Mouse (Mus musculus) thymus, postnatal 36 days (tissue): ENCODE measurements around the gene Apba1.

Experiments used
- DNase-seq, 2 experiments: peaks; one replicate each; pipeline ENCODE4 v3.0.0; 2022; ENCODE audit warnings: mixed read lengths in 2 of 2

Apba1 gene

DNA sequence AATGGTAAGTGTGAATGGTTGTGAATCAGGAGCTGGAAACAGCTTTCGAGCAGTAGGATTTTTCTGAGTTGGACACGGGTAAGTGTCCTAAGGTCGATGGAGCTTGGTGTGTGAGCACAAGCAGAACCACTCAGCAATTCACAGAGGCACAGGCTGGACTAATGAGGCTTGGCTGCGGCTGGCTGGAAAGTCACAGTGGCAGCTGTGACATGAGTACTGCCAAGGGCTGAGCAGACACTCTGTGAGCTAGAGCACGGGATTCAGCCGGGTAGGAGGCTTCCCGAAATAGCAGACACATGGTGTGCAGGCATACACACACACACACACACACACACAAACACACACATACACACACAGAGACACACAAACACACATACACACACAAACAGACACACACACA, 121.2 kb downstream of the Apba1 start:
- no peak for DNase-seq

DNA sequence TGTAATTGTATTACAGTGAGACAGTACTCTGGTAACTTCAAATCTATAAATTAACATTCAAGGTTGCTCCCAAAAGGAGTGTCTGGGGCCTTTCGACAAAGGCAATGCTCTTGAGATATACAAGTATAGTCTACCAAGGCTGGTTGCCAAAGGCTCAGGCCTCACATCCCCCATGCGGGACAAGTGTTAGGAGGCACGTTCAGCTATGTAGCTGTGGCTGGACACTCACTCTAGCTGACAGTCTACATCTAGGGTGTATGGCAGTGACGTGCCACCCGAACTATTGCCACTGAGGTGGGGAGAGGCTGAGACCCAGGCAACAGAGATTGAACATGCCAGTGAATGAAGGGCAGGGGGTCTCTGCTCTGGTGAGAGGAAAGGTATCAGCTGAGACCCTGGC, 127.5 kb downstream of the Apba1 start:
- DNase-seq, result no peak

DNA sequence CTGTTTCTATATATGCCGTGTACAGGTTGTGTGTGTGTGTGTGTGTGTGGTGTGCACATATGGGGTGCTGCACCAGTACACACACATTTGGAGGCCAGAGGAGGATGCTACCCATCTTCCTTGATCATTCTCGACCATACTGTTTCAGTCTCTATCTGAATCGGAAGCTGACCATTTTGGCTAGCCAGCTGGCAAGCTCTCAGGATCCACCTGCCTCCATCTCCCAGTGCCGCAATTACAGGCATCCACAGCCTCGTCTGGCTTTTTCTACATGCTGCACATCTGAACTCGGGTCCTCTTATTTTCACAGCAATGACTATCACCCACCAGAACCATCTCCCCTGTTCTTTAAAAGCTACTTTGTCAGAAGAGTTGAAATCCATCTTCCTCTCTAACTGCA, 132.7 kb downstream of the Apba1 start:
- DNase-seq, result no peak

DNA sequence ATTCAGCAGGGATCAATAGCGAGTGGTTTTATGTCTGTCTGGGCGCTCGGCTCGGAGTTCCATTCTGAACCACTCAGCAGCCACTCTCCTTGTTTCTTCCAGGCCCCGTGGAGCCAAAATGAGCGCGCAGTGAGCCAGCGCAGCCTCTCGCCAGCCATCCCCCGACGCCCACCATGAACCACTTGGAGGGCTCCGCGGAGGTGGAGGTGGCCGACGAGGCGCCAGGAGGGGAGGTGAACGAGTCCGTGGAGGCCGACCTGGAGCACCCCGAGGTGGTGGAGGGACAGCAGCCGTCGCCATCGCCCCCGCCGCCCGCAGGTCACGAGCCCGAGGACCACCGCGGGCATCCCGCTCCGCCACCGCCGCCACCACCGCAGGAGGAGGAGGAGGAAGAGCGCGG, 133.9 kb downstream of the Apba1 start:
- no peak for DNase-seq

DNA sequence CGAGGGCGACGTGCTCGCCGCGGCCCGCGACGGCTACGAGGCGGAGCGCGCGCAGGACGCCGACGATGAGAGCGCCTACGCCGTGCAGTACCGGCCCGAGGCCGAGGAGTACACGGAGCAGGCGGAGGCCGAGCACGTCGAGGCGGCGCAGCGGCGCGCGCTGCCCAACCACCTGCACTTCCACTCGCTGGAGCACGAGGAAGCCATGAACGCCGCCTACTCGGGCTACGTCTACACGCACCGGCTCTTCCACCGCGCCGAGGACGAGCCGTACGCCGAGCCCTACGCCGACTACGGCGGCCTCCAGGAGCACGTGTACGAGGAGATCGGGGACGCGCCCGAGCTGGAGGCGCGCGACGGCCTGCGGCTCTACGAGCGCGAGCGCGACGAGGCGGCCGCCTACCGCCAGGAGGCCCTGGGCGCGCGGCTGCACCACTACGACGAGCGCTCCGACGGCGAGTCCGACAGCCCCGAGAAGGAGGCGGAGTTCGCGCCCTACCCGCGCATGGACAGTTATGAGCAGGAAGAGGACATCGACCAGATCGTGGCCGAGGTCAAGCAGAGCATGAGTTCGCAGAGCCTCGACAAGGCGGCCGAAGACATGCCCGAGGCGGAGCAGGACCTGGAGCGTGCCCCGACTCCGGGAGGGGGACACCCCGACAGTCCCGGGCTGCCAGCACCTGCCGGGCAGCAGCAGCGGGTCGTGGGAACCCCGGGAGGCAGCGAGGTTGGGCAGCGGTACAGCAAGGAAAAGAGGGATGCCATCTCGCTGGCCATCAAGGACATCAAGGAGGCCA, 134.6 kb downstream of the Apba1 start:
- peak in 1 of 2 experiments; percentile 13 for DNase-seq

DNA sequence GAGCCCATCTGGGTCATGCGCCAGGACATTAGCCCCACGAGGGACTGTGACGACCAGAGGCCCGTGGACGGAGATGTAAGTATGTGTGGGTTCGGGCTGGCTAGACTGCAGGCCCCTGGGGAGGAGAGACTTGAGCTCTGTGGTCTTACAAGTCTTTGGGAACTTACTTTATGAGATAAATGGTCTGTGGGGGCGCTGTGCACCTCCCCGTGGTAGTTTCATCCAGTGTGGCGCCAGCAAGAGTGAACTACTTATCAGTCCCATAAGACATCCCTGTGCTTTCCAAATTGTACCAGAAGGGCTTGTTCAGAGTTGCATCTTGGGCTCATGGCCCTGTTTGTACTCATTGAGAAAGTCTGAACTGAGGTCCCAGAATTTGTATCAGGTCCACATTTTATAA, 135.3 kb downstream of the Apba1 start:
- no peak for DNase-seq

DNA sequence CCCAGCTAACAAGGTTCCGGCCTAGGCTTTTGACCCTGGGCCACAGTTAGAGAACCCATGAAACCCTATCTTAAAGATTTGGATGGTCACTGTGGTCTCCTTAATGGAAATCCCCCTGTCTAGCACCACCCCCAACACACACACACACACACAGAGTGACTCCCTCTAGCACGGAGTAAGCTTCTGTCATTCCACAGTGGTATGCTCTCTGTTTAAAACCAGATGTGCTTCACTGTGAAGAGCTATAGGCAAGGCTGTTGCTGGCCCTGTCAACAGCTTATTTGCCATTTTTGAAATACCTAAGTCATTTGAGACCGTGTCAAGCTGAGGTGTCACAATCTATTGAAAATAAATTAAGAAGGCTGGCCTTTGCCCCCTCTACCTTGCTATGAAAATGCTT, 136.1 kb downstream of the Apba1 start:
- no peak for DNase-seq

DNA sequence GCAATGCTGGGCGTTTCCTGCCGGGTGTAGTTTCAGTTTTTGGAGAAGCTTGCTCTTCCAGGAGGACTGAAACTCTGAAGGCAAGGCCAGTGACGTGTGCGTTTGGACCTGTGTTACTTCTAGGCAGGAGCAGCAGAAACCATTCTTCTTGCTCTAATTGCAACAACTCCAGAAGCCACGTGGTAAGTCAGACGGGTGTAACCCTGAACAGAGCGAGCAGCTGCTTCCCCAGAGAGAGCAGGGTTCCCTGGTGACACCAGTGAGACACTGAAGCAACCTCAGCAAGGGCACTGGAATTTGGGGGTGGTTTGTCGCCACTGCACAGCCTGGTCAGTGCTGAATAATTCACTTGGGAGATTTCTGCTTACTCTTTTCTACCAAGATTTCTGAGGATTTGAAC, 138.2 kb downstream of the Apba1 start:
- no peak for DNase-seq

DNA sequence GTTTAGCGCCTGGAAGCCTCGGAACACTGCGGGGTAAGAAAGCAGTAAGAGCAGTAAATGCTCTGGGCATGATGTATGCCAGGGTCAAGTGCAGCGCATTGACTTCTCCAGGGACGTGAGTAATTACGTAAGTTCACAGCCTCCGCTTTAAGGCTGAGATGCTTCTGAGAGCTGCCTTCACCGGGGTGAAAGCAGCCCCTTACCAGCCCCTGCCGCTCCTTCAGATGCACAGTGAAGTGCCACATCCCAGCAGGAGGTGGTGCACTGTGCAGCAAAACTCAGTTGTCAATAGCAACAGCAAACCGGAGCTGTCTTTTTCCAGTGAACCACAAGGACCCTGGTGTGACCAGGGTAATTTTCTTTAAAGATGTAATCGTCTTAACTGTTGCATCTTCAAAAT, 139.8 kb downstream of the Apba1 start:
- DNase-seq, result no peak

DNA sequence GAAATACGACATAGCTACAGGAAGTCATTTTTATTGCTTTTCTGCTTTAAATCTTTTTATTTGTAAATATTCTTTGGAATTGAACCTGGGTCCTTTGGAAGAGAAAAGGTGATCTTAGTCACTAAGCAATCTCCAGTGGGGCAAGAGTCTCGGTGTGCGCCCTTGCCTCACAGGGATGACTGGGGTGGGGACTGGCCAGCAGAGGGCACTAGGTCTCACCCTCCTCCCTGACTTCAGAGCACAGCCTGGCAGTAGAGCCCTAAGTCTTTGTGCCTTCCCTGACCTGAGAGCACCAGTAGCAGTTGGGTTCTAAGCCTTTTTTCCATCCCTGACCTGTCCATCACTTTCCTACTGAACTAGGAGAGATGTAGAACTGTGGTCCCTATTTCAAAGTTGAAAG, 142.5 kb downstream of the Apba1 start:
- no peak for DNase-seq

DNA sequence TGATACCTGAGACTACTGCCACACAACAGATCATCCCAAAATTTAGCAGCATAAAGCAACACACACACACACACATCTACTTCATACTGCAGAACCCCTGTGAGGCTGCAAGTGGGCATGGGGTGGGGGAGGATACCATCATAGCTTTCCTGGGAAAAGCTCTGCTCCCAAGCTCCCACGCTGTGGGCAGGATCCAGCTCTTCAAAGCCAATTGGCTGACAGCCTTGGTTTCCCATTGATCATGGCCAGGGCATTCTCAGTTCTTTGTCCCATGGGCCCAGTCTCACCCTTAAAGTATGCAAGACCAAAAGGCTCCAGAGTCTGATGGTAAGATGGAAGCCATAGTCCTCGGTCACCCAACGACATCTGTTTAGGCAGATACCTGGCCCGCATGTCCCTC, 143.1 kb downstream of the Apba1 start:
- DNase-seq, result no peak

DNA sequence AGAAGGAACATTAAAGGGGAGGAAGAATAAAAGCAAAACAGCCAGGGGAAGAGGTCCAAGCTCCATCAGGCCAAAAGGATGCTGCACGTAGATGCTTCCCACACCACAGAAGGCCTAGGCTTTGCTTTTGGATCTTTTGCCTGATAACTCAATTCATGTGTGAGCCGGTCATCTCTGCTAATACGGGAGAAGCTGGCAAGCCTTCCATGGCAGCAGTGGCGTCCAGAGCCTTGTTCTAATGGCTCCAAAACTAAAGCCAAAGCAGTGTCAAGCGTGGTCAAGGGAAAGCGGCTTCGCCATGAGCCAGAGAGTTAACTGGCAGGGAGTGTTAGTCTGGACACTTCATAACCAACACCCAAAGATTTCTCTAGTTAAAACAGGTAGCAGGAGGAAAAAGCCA, 144.4 kb downstream of the Apba1 start:
- DNase-seq, result no peak

DNA sequence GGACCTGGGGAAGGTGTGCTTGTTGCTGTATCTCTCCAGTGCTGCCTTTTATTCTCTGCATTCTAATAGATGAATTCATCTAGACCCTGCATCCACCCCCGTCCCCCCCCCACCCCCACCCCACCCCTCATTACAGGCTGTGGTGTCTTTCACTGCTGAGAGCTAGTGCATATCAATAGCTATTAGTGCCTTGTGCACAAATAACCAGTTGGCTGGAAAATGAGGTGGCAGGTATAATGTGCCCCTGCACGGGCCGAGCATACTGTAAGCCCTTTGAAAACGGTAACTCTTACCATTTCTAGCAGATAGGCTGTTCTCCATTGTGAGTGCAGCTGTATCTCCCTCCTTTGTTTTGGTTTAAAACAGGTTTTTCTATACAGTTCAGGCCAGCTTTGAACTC, 146.2 kb downstream of the Apba1 start:
- DNase-seq, result no peak

DNA sequence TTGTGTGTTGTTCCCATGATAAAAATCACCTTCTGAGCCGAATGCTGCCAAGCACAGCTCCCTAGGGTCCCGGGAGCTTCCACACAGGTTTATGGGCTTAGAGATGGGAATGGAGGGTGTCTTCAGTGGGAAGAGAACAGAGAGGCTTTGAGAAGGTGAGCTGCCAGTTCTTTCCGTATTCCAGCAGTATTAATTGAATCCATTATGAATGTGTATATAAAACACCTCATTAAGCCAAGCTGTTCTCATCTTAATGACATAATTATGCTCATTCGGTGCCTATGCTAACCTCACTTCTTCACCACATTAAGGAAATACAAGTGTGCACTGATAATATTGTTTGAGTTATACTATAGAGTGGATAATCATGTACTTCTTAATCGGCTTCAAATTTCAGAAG, 147.1 kb downstream of the Apba1 start:
- no peak for DNase-seq

DNA sequence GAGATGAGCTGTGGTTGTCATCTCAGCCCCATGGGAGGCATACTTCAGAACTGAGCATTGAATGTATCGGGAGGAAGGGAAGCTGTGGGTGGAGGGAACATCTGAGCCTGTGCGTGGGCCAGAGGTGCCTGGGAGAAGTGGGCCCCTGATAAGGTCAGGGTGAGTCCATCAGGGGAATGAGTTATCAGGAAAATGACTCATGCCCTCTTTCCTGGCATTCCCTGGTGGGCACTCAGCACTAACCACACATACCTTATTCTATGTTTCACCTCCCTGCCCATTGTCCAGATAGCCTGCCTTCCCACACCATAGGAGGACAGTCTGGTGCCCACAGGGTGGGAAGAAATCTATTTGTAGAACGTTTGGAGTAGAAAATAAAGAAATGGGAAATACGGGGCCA, 151.7 kb downstream of the Apba1 start:
- DNase-seq, result no peak

DNA sequence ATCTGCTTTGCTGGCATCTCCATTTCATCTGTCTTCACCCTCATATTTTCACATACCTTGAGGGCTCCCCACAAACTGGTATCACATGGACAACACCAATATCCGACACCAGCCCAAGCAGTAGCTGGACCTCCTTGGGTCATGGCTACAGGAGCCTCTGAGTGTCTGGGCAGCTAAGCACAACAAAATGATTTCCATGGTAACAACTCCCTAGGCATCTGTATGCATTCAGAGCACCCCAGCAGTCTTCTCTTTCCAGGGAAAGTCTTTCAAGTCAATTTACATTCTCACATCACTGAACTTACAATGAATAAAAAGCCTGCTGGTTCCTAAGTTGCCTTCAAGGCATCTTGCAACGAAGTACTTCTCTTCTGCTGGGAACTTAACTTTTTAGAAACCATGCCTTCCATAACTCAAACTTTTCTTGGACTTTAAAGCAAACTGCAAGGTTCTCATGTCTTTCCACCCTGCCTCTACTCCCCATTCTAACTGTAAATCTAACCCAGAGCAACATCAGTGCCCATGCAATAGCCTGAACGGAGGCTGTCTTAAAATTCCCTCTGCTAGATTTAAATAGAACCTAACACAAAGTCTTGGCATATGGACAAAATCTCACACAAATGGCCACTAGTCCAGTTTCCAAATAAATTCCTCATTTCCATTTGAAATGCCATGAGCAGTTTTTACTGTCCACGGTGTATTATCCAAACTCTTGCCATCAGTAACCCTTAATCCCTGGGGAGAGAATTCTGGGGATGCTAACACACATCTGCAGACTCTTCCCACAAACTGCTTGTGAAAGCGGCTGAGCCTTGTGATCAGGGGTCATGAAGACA, 160.9 kb downstream of the Apba1 start:
- no peak for DNase-seq

DNA sequence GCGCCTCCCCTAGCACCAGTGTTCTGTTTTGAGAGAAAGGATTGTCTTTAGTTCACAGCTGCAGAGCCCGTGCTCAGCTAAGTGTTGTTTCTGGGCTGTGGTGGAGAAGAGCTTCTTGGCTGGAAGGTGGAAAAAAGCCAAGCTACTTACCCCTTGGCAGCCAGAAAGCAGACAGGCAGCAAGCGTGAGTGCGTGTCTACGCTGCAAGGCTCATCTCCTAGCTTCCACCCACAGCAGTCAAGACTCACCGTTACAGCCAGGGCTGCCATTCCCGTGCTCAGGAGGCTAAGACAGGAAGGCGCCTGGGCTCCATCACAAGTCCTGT, 161.5 kb downstream of the Apba1 start:
- no peak for DNase-seq

DNA sequence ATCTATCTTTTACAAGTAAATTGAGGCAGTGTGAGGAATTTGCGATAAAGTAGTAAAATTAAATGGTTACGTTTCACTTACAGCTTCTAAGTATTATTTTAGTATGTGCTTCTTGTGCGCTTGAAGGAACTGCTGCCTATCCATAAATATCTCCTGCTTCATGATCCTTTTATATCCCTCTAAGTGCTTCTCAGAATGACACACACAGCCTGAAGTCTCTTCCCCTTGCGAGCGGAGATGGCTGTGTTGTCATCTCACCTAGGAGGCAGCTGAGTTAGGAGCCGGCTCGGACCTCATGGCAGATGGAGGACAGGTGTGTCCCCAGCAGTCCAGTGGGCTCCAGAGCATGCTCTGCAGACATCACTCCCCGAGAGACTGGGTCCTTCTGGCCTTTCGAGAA, 163.9 kb downstream of the Apba1 start:
- DNase-seq, result no peak

DNA sequence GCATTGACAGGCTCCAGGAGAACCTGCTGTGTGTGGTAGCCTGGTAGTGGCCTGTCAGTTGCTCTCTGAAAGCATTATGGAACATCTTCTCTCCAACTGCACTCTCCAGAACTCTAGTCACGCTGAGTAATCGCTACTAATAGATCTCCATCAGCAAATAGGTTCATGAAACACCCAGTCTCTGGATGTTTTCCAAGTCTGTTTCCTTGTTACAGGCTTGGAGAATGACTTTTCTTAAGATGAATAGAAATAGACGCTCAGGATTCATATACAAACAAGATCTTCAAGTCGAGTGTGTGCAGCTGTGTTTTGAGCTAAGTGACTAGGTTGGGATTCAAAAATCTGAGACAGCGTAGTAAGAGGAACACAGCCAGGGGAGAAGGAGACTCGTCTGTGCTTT, 165.4 kb downstream of the Apba1 start:
- DNase-seq, result no peak

DNA sequence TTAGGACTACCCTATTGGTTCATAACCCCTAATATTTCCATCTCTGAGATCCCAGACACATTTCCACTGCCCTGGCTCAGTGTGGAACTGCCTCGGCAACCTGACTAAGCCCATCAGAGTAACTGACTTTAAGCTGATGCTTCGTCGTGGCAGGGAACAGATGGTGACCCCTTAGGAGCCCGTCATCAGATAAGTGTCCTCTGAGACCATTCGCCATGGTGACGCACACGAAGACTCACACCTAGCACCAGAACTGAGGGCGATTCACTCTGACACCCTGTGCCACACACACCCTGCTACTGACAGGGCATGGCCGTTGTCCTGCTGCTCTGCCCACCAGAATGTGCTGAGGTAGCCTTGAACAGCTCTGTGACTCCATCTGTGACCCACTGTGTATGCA, 166.1 kb downstream of the Apba1 start:
- no peak for DNase-seq

DNA sequence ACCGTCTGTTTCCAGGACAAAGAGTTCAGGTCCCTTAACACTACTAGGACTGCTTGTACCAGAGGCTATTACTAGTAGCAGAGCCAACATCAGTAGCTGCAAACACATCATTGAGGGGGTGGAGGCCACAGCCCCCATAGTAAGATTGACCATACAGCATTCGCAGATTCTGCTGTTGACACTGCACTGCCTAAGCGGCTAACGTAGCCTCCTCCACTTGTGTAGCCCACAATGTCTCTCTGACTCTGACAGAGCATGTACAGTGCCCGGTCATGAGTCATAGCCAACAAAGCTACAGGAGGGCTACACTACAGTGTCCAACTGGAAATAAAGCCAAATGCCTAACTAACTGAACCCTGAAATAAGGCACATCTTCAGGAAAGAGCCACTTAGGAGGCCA, 166.9 kb downstream of the Apba1 start:
- DNase-seq, result no peak

DNA sequence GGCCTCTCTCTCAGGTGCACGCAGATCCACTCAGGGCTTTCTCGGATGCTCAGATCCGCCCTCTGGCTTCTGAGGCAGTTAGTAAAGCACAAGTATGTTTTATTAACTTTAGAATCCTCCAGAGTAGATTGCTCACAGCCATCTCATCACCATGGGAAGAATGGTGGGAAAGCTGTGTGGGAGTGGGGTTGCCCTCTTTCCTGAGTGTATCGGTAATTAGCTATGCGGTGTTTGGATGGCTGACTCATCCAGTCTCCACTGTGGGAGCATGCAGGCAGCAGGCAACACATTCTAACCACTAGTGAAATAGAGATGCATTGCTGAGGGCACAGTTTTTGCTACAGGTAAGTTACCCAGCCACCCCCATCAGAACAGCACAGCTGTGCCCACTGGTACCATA, 172.1 kb downstream of the Apba1 start:
- no peak for DNase-seq

DNA sequence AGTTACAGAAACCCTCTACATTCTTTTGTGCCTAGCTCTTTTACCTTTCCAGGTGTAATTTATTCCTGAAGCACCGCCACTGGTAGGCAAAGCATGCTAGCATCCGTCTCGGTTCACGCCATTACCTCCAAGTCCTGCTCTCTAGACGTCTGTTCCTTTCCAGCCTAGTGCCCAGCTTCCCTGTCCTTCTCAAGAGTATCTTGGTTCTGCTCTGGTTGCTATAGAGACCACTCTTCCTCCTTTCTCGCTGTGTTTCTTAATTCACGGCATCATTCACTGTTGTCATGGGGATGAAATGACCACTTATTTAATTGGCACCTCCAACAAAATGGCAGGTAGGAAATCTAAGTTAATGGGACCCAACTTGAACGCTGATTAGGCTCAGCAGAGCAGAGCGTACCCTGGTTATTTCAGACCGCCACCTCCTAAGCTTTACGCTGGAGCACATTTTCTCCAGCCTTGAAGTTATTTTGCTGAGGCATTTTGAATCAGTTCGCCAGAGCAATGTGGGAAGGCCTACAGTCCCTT, 182.8 kb downstream of the Apba1 start:
- DNase-seq, result no peak

DNA sequence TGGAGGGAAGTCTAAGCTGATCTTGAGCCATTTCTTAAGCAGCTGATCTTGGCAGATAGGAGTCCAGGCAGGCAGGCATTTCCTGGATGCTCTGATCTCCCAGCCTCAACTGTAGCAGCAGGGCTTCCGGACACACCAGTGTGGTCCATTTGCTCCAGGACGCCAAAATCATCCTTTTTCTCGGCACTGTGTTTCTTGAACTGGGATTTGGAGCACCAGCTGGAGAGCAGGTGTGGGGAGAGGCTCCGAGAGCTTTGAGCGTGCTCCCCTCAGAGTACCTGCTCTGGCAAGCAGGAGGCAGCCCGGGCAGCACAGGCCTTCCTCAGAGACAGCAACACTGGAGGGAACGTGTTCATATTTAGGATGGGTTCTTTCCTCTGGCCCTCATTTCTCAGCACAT, 184.2 kb downstream of the Apba1 start:
- DNase-seq, result no peak
